Mouse (Mus musculus) adrenal gland, adult 18-20 months (tissue): ENCODE results near the gene Spon1. TPM values are rescaled to one million over a fixed set of nuclear protein-coding genes. Genes with fewer than 3 reads are reported as not detected.

Experiments
- DNase-seq, 2 experiments: peaks; one replicate each; pipeline ENCODE4 v3.0.0; 2021 to 2022; ENCODE audit warnings: low spot score in 2 of 2
- total RNA-seq, 2 experiments: library from RNA; stranded (reverse); gene quantifications; 1 replicate in 1 of 2; 2 replicates in 1 of 2; pipeline ENCODE4 v1.2.3; 2021

The Spon1 gene
- total RNA-seq, 2 experiments from 2014 or later: 9.6 to 12.6 TPM

DNA sequence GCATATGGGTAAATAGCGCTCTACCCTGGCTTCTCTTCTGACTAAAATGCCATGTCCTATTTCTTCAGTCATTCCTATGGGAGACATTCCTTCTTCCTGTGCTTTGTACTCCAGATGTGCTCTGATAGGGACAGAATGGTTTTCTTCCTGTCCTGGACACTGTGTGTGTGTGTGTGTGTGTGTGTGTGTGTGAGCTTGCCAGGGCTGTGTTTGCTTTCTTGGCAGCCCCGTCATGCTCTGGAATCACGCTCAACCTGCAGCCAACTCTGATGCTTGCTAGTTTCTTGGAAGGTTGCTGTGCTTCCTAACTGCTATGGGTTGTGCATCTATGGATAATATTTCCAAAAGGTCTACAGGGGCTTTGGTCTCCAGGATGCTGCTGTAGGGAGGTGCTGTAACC lies 9.1 kb downstream of the Spon1 start:
- no peak for DNase-seq

GRCm38 (mm10) chr7:113778546-113778945 lies 12.7 kb downstream of the Spon1 start:
- no peak for DNase-seq

DNA sequence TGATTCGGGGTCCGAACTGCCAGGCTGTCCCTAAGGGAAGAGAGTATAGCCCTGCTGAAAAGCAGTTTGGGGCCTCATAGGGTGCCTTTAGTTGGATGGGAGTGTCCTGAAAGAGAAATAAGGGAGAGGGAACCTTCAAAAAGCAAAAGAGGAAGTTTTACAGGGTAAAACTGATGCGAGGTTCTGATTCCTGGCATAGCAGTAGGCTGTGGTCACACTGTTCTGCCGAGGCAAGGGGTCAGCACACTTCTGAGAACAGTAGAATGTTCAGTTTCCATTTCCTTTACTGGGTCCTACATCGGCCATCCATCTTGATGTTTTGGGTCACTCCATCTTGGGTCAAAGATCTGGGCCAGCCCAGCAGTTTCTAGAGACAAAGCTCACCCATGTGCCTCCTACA lies 14.5 kb downstream of the Spon1 start:
- DNase-seq: no peak

- no peak for DNase-seq
Measured at GRCm38 (mm10) chr7:113791991-113792390, 26.2 kb downstream of the Spon1 start.

DNA sequence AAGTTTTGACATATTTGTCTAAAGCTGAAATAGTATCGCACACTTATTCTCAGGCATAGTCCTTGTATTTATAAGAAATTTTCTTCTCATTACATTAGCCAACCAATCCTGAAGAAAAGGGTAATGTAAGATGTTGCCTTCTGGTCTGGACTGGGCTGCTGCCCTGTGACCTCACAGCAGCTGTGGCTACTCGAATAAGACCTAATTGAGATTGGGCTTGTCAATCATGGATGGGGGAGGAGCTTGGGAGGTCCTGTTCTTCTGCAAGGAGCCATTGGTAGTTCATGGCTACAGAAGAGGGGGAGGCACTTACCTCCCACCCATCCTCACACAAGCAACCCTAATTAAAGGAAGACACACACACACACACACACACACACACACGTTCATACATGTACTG lies 27.1 kb downstream of the Spon1 start:
- DNase-seq: no peak

DNA sequence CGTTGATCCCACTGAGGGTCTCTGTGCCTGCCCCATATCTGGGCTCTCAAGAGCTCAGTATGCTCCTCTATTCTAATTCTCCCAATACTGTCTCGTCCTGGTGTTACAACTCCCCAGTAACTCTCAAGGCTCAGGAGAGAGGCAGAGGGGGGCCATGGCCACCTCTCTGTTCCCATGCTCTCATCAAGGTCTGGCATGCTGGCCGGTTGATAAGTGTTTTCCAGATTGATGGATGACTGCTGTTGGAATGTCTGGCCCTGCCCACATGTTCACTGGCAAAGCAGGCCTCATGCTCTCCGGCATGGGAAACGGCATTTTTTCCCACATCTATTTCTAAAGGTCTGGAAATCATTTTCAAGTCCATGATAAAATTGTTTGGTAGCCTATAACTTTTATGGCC lies 29.4 kb downstream of the Spon1 start:
- no peak for DNase-seq

DNA sequence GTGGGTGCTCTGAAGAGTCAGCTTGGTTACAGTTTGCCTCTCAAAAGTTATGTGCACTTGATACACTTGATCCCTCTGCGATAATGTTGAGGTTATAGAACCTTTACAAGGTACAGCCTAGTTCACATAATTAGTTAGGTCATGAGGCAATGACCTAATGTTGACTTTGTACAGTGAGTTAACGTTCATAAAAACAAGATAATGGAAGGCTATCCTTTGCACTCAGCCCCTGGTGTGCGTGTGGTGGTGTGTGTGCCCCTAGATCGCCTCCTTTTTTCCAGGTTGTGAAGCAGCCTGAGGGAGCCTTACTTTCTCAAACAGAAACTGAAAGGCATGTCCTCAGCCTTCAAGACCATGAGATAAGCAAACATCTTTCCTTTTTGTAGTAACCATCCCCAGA lies 31.3 kb downstream of the Spon1 start:
- DNase-seq: no peak

DNA sequence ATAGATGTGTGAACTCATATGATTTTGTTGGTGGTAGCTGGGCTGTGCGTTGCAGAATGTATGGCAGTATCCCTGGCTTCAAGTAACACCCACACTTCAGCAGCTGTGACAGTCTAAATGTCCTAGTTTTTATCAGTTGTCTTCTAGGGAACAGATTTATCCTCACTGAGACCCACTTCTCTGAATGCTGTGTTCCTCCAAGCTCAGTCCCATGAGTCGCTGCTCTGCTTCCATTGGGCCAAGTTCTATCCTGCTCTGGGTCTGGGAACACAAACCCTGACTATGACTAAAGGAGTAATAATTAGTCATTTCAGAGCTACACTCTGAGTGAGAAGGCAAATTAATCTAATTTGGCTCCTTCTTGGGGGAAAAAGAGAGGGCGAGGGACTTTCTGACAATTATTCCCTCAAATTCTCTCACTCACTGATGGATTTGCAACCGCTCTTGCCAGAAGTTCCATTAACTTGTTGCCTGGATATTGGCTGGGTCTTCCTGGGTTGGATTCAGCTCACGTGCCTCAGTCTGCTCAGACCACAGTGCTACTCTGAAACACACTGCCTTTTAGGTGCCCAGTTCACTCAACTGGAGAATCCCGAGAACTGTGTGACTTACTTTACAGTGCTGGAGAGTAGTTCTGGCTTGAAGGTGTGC lies 32.9 kb downstream of the Spon1 start:
- no peak for DNase-seq

DNA sequence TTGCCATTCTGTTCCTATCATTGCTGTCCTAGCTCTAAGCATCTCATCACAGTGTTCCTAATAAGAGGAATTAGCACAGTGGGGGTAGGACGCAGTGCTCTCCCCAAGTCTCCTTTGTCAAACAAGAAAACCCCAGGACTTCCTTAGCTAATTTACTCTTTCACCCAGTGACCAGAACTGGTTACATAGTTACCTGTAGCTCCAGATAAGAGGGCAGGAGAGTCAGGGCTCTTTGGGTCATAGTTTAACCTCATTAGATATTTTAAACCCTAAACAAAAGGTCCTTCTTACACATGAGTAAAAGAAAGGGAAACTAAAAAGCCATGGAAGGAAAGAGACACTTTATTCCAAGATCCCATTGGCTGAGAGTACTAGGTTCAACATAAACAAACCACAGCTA lies 44.0 kb downstream of the Spon1 start:
- DNase-seq: no peak

DNA sequence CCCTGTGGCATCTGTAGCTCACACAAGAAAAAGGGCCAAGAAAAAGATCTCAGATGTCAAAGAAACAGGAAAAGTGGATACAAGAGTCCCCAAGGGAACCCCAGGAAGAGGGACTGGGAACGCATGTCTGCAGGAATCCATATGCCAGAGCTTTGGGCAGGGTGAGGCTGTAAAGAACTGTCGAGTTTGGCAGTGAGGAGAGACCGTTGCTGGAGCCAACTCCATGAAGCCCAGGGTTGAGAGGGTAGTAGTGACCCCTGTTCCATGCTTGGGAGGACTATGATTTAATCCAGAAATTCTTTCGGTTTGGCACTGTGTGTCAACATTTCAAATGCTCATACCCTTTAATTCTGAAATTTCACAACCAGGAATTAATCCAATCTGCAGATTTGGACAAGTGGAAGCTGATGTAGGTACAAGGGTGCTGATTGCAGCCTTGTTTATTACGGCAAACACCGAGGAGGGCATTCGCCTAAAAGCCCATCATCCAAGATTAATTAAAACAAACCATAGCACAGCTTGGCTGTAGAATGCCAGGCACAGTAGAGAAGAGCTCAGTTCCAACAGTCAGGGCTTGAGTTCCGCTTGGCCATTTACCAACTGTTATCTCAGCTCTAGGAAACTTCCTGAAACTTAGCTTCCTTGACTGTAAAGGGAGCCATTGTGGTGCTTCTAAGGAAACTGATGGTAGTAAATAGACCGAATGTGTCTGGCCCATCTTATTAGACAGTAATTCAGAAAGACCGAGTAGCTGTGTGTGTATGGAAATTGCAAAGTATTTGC lies 45.8 kb downstream of the Spon1 start:
- DNase-seq: no peak

DNA sequence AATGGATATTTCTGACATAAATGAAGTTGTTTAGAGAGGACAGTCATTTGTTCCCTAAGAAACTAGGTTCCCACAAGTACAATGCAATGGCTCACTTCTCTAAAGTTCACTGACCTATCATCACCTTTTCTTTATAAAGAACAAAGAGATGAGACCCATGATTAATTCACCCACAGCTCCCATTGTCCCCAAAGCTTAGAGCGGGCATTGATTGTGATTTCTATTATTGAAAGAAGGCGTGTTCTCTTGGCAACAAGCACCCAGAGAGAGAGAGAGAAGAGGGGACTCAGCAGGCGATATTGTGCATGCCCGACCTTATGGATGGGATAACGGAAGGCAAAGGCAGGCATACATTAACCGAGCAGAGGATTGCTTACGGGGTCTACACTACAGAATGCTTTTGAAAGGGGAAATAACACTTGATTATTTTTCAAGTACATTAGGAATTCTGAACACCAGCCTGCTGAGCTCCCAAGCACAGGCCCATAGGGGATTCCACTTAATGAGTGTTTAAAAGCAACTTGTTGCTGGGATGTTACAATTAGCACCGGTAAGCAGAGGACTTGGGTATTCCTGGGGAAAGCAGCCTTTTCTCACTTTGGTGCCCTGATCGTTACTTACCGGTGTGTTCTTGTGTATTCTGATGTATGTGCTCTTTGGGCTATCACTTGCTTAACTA lies 48.4 kb downstream of the Spon1 start:
- DNase-seq: no peak

DNA sequence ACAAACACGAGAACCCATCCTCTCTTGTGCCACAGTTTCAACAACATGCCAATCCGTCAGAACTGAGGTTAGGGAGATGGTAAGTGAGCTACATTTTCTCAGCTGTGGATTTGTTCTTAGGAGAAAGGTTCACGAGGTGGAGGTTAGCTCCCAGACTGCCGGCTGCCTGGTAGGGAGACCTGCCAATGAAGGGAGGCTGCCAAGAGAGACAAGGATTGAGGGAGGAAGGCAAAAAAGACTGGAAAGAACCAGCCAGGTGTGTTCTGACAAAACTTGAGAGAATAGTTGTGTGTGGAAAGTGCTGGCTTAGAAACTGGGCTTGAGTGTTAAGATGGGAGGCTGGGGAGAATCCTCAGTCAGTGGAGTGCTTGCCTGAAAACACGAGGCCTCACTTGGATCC lies 49.9 kb downstream of the Spon1 start:
- no peak for DNase-seq

- DNase-seq: no peak
Measured at GRCm38 (mm10) chr7:113816827-113817334, 51.1 kb downstream of the Spon1 start.

GRCm38 (mm10) chr7:113818116-113818515 lies 52.3 kb downstream of the Spon1 start:
- DNase-seq: no peak

DNA sequence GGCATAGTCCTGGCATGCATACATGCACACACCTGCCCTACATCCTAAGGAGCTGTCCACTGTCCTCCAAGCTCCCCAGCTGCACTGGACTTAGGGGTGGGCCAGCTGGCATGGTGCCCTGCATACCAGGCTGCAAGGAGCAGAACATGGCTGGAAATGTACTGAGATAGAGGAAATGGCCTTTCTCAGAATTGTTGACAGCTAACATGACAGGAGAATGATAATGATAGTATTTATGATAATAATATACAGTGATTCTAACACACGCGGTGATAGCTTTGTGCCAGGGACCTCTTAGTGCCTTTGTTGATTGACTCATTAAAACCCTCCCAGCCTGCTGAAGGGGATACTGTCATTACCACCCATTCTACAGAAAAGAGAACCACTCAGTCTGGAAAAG lies 54.4 kb downstream of the Spon1 start:
- DNase-seq: no peak

DNA sequence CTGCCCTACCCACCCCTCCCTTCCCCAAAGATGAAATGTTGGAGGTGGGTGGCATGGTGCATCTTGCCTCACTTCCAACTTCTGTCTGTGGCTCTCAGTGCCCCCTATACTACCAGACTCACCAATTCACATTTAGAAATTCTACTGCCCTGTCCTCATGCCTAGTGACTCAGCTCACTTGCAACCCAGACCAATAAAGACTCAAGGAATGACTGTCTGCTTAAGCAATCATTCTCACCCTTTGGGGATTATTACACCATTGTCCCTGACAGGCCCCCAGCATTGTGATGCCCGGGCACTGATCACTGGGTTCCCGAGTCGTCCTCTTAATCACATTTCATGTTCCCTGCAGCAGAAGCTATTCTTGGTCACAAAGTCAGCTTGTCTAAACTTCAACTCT lies 57.2 kb downstream of the Spon1 start:
- no peak for DNase-seq

- no peak for DNase-seq
Measured at GRCm38 (mm10) chr7:113824651-113825050, 58.9 kb downstream of the Spon1 start.

DNA sequence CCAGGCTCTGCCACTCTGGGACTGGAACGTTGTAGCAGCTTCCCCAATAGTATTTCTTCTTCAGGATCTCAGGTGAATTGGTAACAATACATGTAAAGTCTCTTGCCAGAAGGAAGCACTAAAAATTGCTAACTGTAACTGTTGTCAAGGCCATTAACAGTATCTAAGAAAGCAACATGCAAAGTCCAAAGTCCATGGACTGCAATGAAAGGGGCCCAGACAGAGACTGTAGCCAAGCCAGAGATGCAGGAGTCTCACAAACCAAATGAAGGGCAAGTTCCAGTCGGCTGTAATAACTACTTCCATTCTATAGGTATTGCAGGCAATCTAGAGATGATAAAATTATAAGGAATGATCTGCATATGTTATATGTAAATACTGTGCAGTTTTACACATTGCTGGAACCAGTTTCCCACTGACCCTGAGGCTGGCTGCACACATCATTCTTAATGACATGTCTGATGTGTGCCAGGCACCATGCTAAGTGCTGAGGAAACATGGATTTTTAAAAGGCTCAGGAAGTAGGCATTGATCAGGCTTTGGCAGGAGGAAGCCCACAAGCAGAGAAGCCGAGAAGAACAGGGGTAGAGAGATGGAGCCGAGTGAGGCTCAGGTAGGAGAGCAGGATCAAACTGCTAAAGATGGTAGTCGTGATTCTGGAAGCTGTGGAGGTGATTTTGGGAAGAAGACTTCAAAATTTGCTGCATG lies 59.9 kb downstream of the Spon1 start:
- DNase-seq: no peak

DNA sequence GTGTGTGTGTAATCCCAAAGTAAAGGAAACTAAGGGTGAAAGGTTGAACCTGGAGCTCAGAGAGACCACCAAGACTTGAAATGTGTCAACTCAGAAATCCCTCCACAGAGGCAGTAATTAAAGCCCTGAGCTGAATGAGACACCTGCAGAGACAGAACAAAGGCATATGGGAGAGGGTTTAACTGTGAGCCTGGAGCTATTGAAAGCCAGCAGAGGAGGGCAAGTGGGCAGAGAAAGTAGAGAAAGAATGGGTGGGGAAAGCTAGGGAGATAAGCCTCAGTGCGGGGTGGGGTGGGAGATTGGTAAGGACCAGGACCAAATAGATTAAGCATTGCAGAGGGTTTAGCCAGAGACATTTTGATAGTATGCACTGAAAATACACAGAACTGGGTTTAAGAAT lies 60.7 kb downstream of the Spon1 start:
- DNase-seq: no peak

DNA sequence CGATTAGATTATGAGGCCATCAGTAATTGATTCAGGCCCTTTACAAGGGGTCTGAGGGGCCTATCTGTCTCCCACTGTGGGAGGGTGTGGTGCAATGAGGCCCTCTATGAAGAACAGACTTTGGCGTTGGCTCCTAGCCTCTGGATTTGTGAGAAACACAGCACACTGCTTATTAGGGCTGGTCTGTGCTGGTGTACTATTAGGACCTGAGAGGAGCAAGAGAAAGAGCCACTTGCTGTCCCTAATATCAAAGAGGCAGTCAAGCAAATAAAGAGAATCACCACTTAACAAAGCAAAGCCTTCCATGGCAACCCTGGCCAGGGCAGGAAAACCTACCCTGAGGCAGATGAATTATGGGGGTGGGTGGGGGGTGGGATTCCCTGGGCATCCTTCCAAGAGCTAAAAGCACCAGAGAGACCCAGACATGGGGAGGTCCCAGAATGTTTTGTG lies 62.3 kb downstream of the Spon1 start:
- DNase-seq: no peak

DNA sequence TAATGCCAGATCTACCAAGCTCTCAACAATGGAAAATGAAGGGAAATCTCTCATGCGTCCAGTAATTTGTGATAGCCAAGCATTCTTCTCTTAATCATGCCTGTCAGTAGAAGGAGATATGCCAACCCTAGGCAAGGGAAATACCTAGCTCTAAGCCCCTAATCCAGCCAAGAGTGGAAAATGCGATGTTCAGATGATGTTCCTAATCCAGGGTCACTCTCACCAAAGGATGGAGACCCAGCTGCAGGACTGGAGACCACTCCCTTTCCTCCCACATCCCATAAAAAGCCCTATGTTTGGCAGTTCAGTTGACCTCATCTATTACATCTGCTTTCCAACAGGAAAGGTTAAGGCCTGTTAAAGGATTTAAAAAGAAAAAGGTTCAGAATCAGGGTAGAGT lies 62.8 kb downstream of the Spon1 start:
- no peak for DNase-seq
